Mouse (Mus musculus): ENCODE results near the gene H2al1c.
"Not testable (repeated sequence)": the region's sequence is repeated elsewhere in the genome, so short reads cannot be mapped to it uniquely, and the experiment has no call there.

DNA sequence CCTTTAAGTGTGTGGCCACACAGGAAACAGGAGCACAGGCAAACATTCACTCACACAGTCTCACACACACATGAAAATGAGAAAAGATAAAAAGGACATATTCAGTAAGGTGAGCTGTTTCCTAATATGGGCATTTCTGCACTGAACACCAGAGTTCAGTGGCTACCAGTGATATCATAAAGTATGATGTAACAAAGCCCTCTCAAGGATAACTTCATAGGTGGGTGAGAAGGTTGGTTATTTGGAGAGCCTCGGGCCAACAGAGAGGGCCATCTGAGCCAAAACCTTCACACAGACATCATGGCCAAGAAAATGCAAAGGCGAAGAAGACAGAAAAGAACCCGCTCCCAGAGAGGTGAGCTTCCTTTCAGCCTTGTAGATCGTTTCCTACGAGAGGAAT, 18.9 kb downstream of the H2al1c start, which contains the start of gene H2al1i:
- not testable (repeated sequence) for TF ChIP-seq CTCF (IDR thresholded peaks at IDR 0.05; ENCODE audit: extremely low read depth, insufficient read depth, insufficient read length, insufficient replicate concordance); POLR2A (IDR thresholded peaks at IDR 0.05; ENCODE audit: low read depth, low read length)

All from spleen, adult 2 months (tissue).